Mouse (Mus musculus) urinary bladder, adult 2 months (tissue): ENCODE measurements around the gene Socs5. TPM values are rescaled to one million over a fixed set of nuclear protein-coding genes. Genes with fewer than 3 reads are reported as not detected.

ENCODE experiments used
- DNase-seq: peaks from one replicate; pipeline ENCODE4 v3.0.0; 2022; ENCODE audit warnings: low spot score
- polyA plus RNA-seq: library from polyadenylated mRNA; depleted of rRNA; stranded (reverse); fragments of >200 nt; gene quantifications from 2 replicates; pipeline ENCODE4 v1.2.3, GENCODE M21; 2012; rRNA removed

The Socs5 gene
- polyA plus RNA-seq, 1 experiment: 20.3 TPM

- no peak for DNase-seq
Measured at GRCm38 (mm10) chr17:87167407-87167806, 59.9 kb downstream of the Socs5 start.

- no peak for DNase-seq
Measured at GRCm38 (mm10) chr17:87169076-87169475, 61.6 kb downstream of the Socs5 start.

GRCm38 (mm10) chr17:87170364-87170763 lies 62.9 kb downstream of the Socs5 start:
- DNase-seq: no peak

- DNase-seq: no peak
Measured at GRCm38 (mm10) chr17:87172031-87172430, 64.6 kb downstream of the Socs5 start.

GRCm38 (mm10) chr17:87173966-87174365 lies 66.5 kb downstream of the Socs5 start:
- no peak for DNase-seq

GRCm38 (mm10) chr17:87174651-87175331 lies 67.3 kb downstream of the Socs5 start:
- DNase-seq: no peak

- no peak for DNase-seq
Measured at GRCm38 (mm10) chr17:87176066-87177012, 68.9 kb downstream of the Socs5 start.

- no peak for DNase-seq
Measured at GRCm38 (mm10) chr17:87178596-87179590, 71.4 kb downstream of the Socs5 start.

- no peak for DNase-seq
Measured at GRCm38 (mm10) chr17:87179939-87180550, 72.6 kb downstream of the Socs5 start.

GRCm38 (mm10) chr17:87181683-87182346 lies 74.3 kb downstream of the Socs5 start:
- no peak for DNase-seq

- no peak for DNase-seq
Measured at GRCm38 (mm10) chr17:87185461-87186066, 78.1 kb downstream of the Socs5 start.

- DNase-seq: no peak
Measured at GRCm38 (mm10) chr17:87187005-87187404, 79.5 kb downstream of the Socs5 start.

Other genes with a start within 250 kb of the Socs5 start
- not detected in 2 replicates for gene Tmem247, start 190.3 kb upstream of the Socs5 start, polyA plus RNA-seq
- gene Atp6v1e2, start 159.8 kb upstream of the Socs5 start, polyA plus RNA-seq: not detected in 2 replicates
- gene Rhoq, start 144.6 kb upstream of the Socs5 start, polyA plus RNA-seq: 43.4 and 52.5 TPM in 2 replicates
- gene Pigf, start 82.3 kb upstream of the Socs5 start, polyA plus RNA-seq: 25.2 and 36.2 TPM in 2 replicates
- 63.6 and 68.5 TPM in 2 replicates for gene Cript, start 82.1 kb upstream of the Socs5 start, polyA plus RNA-seq
- 81.4 and 89.1 TPM in 2 replicates for gene Mcfd2, start 158.3 kb downstream of the Socs5 start, polyA plus RNA-seq
- 14.6 and 20.5 TPM in 2 replicates for gene Ttc7, start 175.2 kb downstream of the Socs5 start, polyA plus RNA-seq